Mouse (Mus musculus) ES-E14 (cell line): ENCODE data around the gene Vps52. TPM values are rescaled to one million over a fixed set of nuclear protein-coding genes. Genes with fewer than 3 reads are reported as not detected.
A peak's percentile ranks its signal among the peaks of the same experiment; 100 is the strongest.

Source experiments
- DNase-seq: peaks from one replicate; pipeline ENCODE4 v3.0.0-alpha.2; 2013; ENCODE audit warnings: low read depth, low spot score
- H3K27ac ChIP-seq: 2 replicates; pipeline ENCODE4 v1.5.1; 2012; ENCODE audit warnings: low read depth, mild to moderate bottlenecking, low read length, moderate library complexity, mixed read lengths; ENCODE audit not compliant: poor library complexity, insufficient read depth, severe bottlenecking
- H3K36me3 ChIP-seq: 2 replicates; pipeline ENCODE4 v1.6.1; 2012; ENCODE audit warnings: mild to moderate bottlenecking, low read length, moderate library complexity, mixed read lengths; ENCODE audit not compliant: control insufficient read depth, poor library complexity, insufficient read depth, severe bottlenecking
- H3K4me1 ChIP-seq, 2 experiments: fragments of 150-350 bp in 1 of 2; sonication (generic) in 1 of 2; 2 replicates each; pipeline ENCODE4 v1.6.1; 2012; ENCODE audit warnings: low read length in 2 of 2, mild to moderate bottlenecking in 1 of 2, mixed read lengths in 1 of 2; ENCODE audit not compliant: control insufficient read depth in 2 of 2, insufficient read depth in 2 of 2, poor library complexity in 1 of 2
- H3K4me3 ChIP-seq, 2 experiments: fragments of 150-350 bp in 1 of 2; sonication (generic) in 1 of 2; 2 replicates each; pipeline ENCODE4 v1.5.1; 2012; ENCODE audit warnings: low read length in 2 of 2, low read depth in 1 of 2, mild to moderate bottlenecking in 1 of 2, mixed read lengths in 1 of 2; ENCODE audit not compliant: insufficient read depth in 1 of 2, poor library complexity in 1 of 2, severe bottlenecking in 1 of 2
- H3K9ac ChIP-seq: 2 replicates; pipeline ENCODE4 v1.6.1; 2012; ENCODE audit warnings: low read depth, mild to moderate bottlenecking, low read length, mixed read lengths; ENCODE audit not compliant: poor library complexity, insufficient read depth, severe bottlenecking
- H3K9me3 ChIP-seq: fragments of 150-350 bp; sonication (generic); 2 replicates; pipeline ENCODE4 v1.6.1; 2012; ENCODE audit warnings: low read depth, mild to moderate bottlenecking, low read length; ENCODE audit not compliant: control insufficient read depth, insufficient read depth
- CHD2 ChIP-seq: IDR thresholded peaks from 2 replicates; pipeline ENCODE4 v1.6.1; 2014; ENCODE audit warnings: mild to moderate bottlenecking, low read depth, low read length, inconsistent platforms
- HCFC1 ChIP-seq: IDR thresholded peaks from 2 replicates; pipeline ENCODE4 v1.6.1; 2012; ENCODE audit warnings: low read length, inconsistent platforms, borderline replicate concordance; ENCODE audit not compliant: insufficient read depth
- MAFK ChIP-seq: IDR thresholded peaks from 2 replicates; pipeline ENCODE4 v1.6.1; 2014; ENCODE audit warnings: mild to moderate bottlenecking, low read depth, low read length, inconsistent platforms; ENCODE audit not compliant: insufficient read depth
- ZC3H11A ChIP-seq: IDR thresholded peaks from 2 replicates; pipeline ENCODE4 v1.6.1; 2012; ENCODE audit warnings: low read depth, mild to moderate bottlenecking, inconsistent platforms, low read length, borderline replicate concordance
- ZNF384 ChIP-seq: IDR thresholded peaks from 2 replicates; pipeline ENCODE4 v1.6.1; 2012; ENCODE audit warnings: low read depth, low read length, inconsistent platforms
- in situ Hi-C, 2 experiments: fragments of 600-800 bp; cut with MboI; formaldehyde crosslinking; loops; one replicate each; pipeline ENCODE4 v1.15.1; 2025; ENCODE audit warnings: low sequenced_read_pairs in 2 of 2, inconsistent platforms in 1 of 2; ENCODE audit not compliant: unreplicated experiment in 2 of 2
- total RNA-seq: library from RNA; depleted of rRNA; stranded (reverse); fragments of 300-350 nt; gene quantifications from 2 replicates; pipeline ENCODE4 v1.2.3, GENCODE M21; 2012

The Vps52 gene
- total RNA-seq, 1 experiment, result 23.2 TPM

- Histone ChIP-seq H3K4me3 (peak within 1 kb of the TSS; percentile 87 to 96), H3K27ac (0 out of 2 replicates have a peak within 1 kb of the TSS, but pooled peaks have one; percentile 20), H3K9me3 (no peaks in the 10 kb centered on the region), H3K36me3 (peaks cover 48% of the 10 kb centered on the region), H3K4me1 (peaks cover 3 to 14% of the 10 kb centered on the region in 2 experiments; a peak in 2 of 4 replicates), H3K9ac (peak within 1 kb of the TSS; percentile 93)
- no peak for TF ChIP-seq MAFK
- TF ChIP-seq HCFC1, result peak; percentile 95
- TF ChIP-seq ZNF384, result no peak
- TF ChIP-seq ZC3H11A, result no peak
- TF ChIP-seq CHD2, result peak; percentile 86
- peak; percentile 92 for DNase-seq
- in situ Hi-C loops, result no loop called here
These were observed 15.3 kb upstream of the Vps52 start, which contains the start of the genes Pfdn6 and Wdr46 for GRCm38 (mm10) chr17:33940206-33940805. TSS of gene Pfdn6 (minus strand) at chr17:33940343. TSS of gene Wdr46 (plus strand) at chr17:33940660.

GRCm38 (mm10) chr17:33940981-33941380 lies 14.6 kb upstream of the Vps52 start:
- H3K27ac ChIP-seq, result no peak overlapping the region
- peak overlapping the region; percentile 88 for H3K9ac ChIP-seq
- peaks cover 43% of the 10 kb centered on the region for H3K36me3 ChIP-seq
- H3K4me3 ChIP-seq, result peak overlapping the region; percentile 87 to 96
- TF ChIP-seq ZNF384, result no peak
- TF ChIP-seq ZC3H11A, result no peak
- no peak for TF ChIP-seq HCFC1
- no peak for TF ChIP-seq CHD2
- TF ChIP-seq MAFK, result no peak
- H3K9me3 ChIP-seq, result no peaks in the 10 kb centered on the region
- no peak for DNase-seq
- peaks cover 3 to 11% of the 10 kb centered on the region in 2 experiments; a peak in 2 of 4 replicates for H3K4me1 ChIP-seq
- in situ Hi-C loops, result no loop called here

GRCm38 (mm10) chr17:33941381-33941780 lies 14.2 kb upstream of the Vps52 start:
- Histone ChIP-seq H3K4me3 (peak overlapping the region; percentile 87 to 96), H3K36me3 (peaks cover 46% of the 10 kb centered on the region), H3K9ac (peak overlapping the region; percentile 88), H3K27ac (no peak overlapping the region), H3K9me3 (no peaks in the 10 kb centered on the region), H3K4me1 (peaks cover 3 to 11% of the 10 kb centered on the region in 2 experiments; a peak in 2 of 4 replicates)
- TF ChIP-seq ZNF384, result no peak
- TF ChIP-seq ZC3H11A, result no peak
- no peak for TF ChIP-seq CHD2
- no peak for TF ChIP-seq HCFC1
- no peak for TF ChIP-seq MAFK
- in situ Hi-C loops, result no loop called here
- DNase-seq, result no peak

- H3K9ac ChIP-seq, result no peak overlapping the region
- H3K4me3 ChIP-seq, result no peak overlapping the region
- peaks cover 42% of the 10 kb centered on the region for H3K36me3 ChIP-seq
- no peak for DNase-seq
- peaks cover 3 to 11% of the 10 kb centered on the region in 2 experiments; a peak in 2 of 4 replicates for H3K4me1 ChIP-seq
- in situ Hi-C loops, result no loop called here
- no peak overlapping the region for H3K27ac ChIP-seq
- TF ChIP-seq CHD2 (no peak), HCFC1 (no peak), ZNF384 (no peak), MAFK (no peak)
- H3K9me3 ChIP-seq, result no peaks in the 10 kb centered on the region
These were observed 12.2 kb upstream of the Vps52 start for GRCm38 (mm10) chr17:33943454-33943853.
